Mouse (Mus musculus) small intestine, adult 2 months (tissue): ENCODE measurements around the gene Spindoc. TPM values are rescaled to one million over a fixed set of nuclear protein-coding genes. Genes with fewer than 3 reads are reported as not detected.

Source experiments
- H3K27ac ChIP-seq: fragments of 200-500 bp; 2 replicates; pipeline ENCODE4 v1.5.1; 2012; ENCODE audit warnings: low read depth, low read length, control low read depth, inconsistent platforms; ENCODE audit not compliant: insufficient read depth
- H3K27me3 ChIP-seq: fragments of 200-500 bp; 2 replicates; pipeline ENCODE4 v1.6.1; 2012; ENCODE audit warnings: mild to moderate bottlenecking, moderate library complexity, low read length, inconsistent platforms; ENCODE audit not compliant: control insufficient read depth, insufficient read depth
- H3K36me3 ChIP-seq: fragments of 200-500 bp; 2 replicates; pipeline ENCODE4 v1.6.1; 2012; ENCODE audit warnings: mild to moderate bottlenecking, low read length, control low read depth, inconsistent platforms; ENCODE audit not compliant: control insufficient read depth, insufficient read depth
- H3K4me1 ChIP-seq: fragments of 200-500 bp; 2 replicates; pipeline ENCODE4 v1.6.1; 2012; ENCODE audit warnings: low read length, inconsistent platforms, mixed read lengths; ENCODE audit not compliant: control insufficient read depth, insufficient read depth, insufficient read length
- H3K4me3 ChIP-seq: fragments of 200-500 bp; 2 replicates; pipeline ENCODE4 v1.5.1; 2012; ENCODE audit warnings: low read depth, mild to moderate bottlenecking, control low read depth, inconsistent platforms, low read length, moderate library complexity
- CTCF ChIP-seq: fragments of 200-500 bp; IDR thresholded peaks from 2 replicates; pipeline ENCODE4 v1.5.1; 2012; ENCODE audit warnings: low read depth, mild to moderate bottlenecking, control low read depth, inconsistent platforms, low read length, moderate library complexity, mixed read lengths; ENCODE audit not compliant: insufficient replicate concordance, insufficient read length; ENCODE audit errors: extremely low read depth
- POLR2A ChIP-seq: fragments of 200-500 bp; IDR thresholded peaks from 2 replicates; pipeline ENCODE4 v1.6.1; 2012; ENCODE audit warnings: low read depth, mild to moderate bottlenecking, control low read depth, inconsistent platforms, low read length, moderate library complexity
- WGBS: fragments of 180-500 bp; shearing (Covaris S2); methylation state at CpG from one replicate; pipeline ENCODE4 v1.1.7; 2018; 5-methylcytosine and 5-hydroxymethylcytosine counted together
- polyA plus RNA-seq: library from polyadenylated mRNA; depleted of rRNA; stranded (reverse); fragments of >200 nt; gene quantifications from 2 replicates; pipeline ENCODE4 v1.2.3, GENCODE M21; 2012

Gene Spindoc
- polyA plus RNA-seq, 1 experiment: 15.1 TPM

GRCm38 (mm10) chr19:7422656-7423027, 39.8 kb upstream of the Spindoc start:
- no peaks in the 10 kb centered on the region; the same call in 1 of the 2 replicates for H3K27me3 ChIP-seq
- peak overlapping the region; percentile 48 for H3K4me3 ChIP-seq
- 75% methylated on average over 35 of the region's 35 CpGs for WGBS
- H3K27ac ChIP-seq: no peak overlapping the region
- H3K36me3 ChIP-seq: peaks cover 12% of the 10 kb centered on the region
- TF ChIP-seq CTCF (no peak), POLR2A (no peak)
- peaks cover 18% of the 10 kb centered on the region for H3K4me1 ChIP-seq

GRCm38 (mm10) chr19:7421602-7422591, 39.1 kb upstream of the Spindoc start:
- H3K4me3 ChIP-seq: no peak overlapping the region
- 82% methylated on average over 48 of the region's 48 CpGs for WGBS
- H3K27me3 ChIP-seq: peaks cover 6% of the 10 kb centered on the region
- peaks cover 9% of the 10 kb centered on the region for H3K36me3 ChIP-seq
- H3K27ac ChIP-seq: no peak overlapping the region
- TF ChIP-seq CTCF (no peak), POLR2A (no peak)
- peaks cover 18% of the 10 kb centered on the region for H3K4me1 ChIP-seq

GRCm38 (mm10) chr19:7420841-7421601, 38.2 kb upstream of the Spindoc start:
- Histone ChIP-seq H3K27me3 (peaks cover 12% of the 10 kb centered on the region), H3K36me3 (peaks cover 4% of the 10 kb centered on the region), H3K4me3 (no peak overlapping the region), H3K27ac (no peak overlapping the region), H3K4me1 (peaks cover 18% of the 10 kb centered on the region)
- TF ChIP-seq POLR2A (no peak), CTCF (no peak)
- 84% methylated on average over 27 of the region's 27 CpGs for WGBS

GRCm38 (mm10) chr19:7420108-7420507, 37.3 kb upstream of the Spindoc start:
- peaks cover 18% of the 10 kb centered on the region for H3K4me1 ChIP-seq
- peaks cover 3% of the 10 kb centered on the region; the same call in 1 of the 2 replicates for H3K36me3 ChIP-seq
- TF ChIP-seq POLR2A (no peak), CTCF (no peak)
- H3K27ac ChIP-seq: no peak overlapping the region
- WGBS: 88% methylated on average over 12 of the region's 12 CpGs
- peaks cover 12% of the 10 kb centered on the region for H3K27me3 ChIP-seq
- no peak overlapping the region for H3K4me3 ChIP-seq

- 47% methylated on average over 6 of the region's 6 CpGs for WGBS
- Histone ChIP-seq H3K27me3 (peaks cover 12% of the 10 kb centered on the region), H3K27ac (no peak overlapping the region), H3K4me1 (peaks cover 18% of the 10 kb centered on the region), H3K36me3 (peaks cover 3% of the 10 kb centered on the region; the same call in 1 of the 2 replicates), H3K4me3 (no peak overlapping the region)
- no peak for TF ChIP-seq POLR2A
- TF ChIP-seq CTCF: no peak
Measured at GRCm38 (mm10) chr19:7419134-7419533, 36.3 kb upstream of the Spindoc start.

- no peak overlapping the region; the same call in 1 of the 2 replicates for H3K27ac ChIP-seq
- peaks cover 12% of the 10 kb centered on the region for H3K27me3 ChIP-seq
- WGBS: under 1% methylated on average over 54 of the region's 59 CpGs
- peak overlapping the region; percentile 84 for H3K4me3 ChIP-seq
- peaks cover 3% of the 10 kb centered on the region; the same call in 1 of the 2 replicates for H3K36me3 ChIP-seq
- peaks cover 12% of the 10 kb centered on the region for H3K4me1 ChIP-seq
- TF ChIP-seq POLR2A (no peak), CTCF (peak; percentile 69)
Measured at GRCm38 (mm10) chr19:7417911-7418849, 35.4 kb upstream of the Spindoc start.
